Comparison of ENCODE assay signal across 8 mouse cellular contexts in genomic region chr2:119323866-119324575, GRCm38 (mm10). TPM values are rescaled to one million over a fixed set of nuclear protein-coding genes. Genes with fewer than 3 reads are reported as not detected.
A peak's percentile ranks its signal among the peaks of the same experiment; 100 is the strongest.
DNase-seq lines count a peak whose midpoint lies in the region; ATAC-seq lines count a peak whose summit lies in the region.

No protein-coding gene starts in this region.

- no peak for ATAC-seq in embryonic facial prominence, embryonic 13.5 days (ENCODE audit: insufficient number of reproducible peaks, insufficient read depth, low FRiP score, low TSS enrichment, low read depth)
- no peak for ATAC-seq in intestine, embryonic 14.5 days (replicated peaks; ENCODE audit: low FRiP score, low TSS enrichment, low read depth)
- ATAC-seq in midbrain, embryonic 15.5 days (replicated peaks), result no peak

- H3K27me3 ChIP-seq in embryonic facial prominence, embryonic 13.5 days, result peaks cover 95% of the 10 kb centered on the region
- H3K27me3 ChIP-seq in intestine, embryonic 14.5 days (replicated peaks; ENCODE audit: control insufficient read depth, insufficient read depth, low read length), result peaks cover 88% of the 10 kb centered on the region
- H3K27me3 ChIP-seq in midbrain, embryonic 15.5 days (replicated peaks), result peaks cover 81% of the 10 kb centered on the region

- peak overlapping the region; percentile 85 for H3K4me2 ChIP-seq in embryonic facial prominence, embryonic 13.5 days
- H3K4me2 ChIP-seq in intestine, embryonic 14.5 days (ENCODE audit: low read length), result peak overlapping the region; percentile 89
- H3K4me2 ChIP-seq in midbrain, embryonic 15.5 days, result peak overlapping the region; percentile 25

- H3K36me3 ChIP-seq in embryonic facial prominence, embryonic 13.5 days, result no peaks in the 10 kb centered on the region
- no peaks in the 10 kb centered on the region for H3K36me3 ChIP-seq in intestine, embryonic 14.5 days (ENCODE audit: control insufficient read depth, insufficient read depth, low read length)
- no peaks in the 10 kb centered on the region for H3K36me3 ChIP-seq in midbrain, embryonic 15.5 days (replicated peaks)

- peak; percentile 90 for DNase-seq in heart, adult 11 months
- no peak for DNase-seq in heart, adult 18-20 months
- no peak for DNase-seq in intestine, embryonic 14.5 days (ENCODE audit: low spot score)
- DNase-seq in right cerebral cortex, postnatal 36 days (ENCODE audit: low spot score in 2 of 2), result no peak
- DNase-seq in left cerebral cortex, adult 8-10 months (ENCODE audit: low spot score in 2 of 2), result no peak
- DNase-seq in ovary, postnatal 10 days (ENCODE audit: low spot score), result no peak

- H3K27ac ChIP-seq in embryonic facial prominence, embryonic 13.5 days, result no peak overlapping the region
- H3K27ac ChIP-seq in intestine, embryonic 14.5 days (ENCODE audit: low read depth), result no peak overlapping the region
- H3K27ac ChIP-seq in midbrain, embryonic 15.5 days, result no peak overlapping the region

- H3K9me3 ChIP-seq in embryonic facial prominence, embryonic 13.5 days, result no peaks in the 10 kb centered on the region
- H3K9me3 ChIP-seq in intestine, embryonic 14.5 days (ENCODE audit: control insufficient read depth, low read length), result no peaks in the 10 kb centered on the region
- H3K9me3 ChIP-seq in midbrain, embryonic 15.5 days, result no peaks in the 10 kb centered on the region

- 2% methylated on average over 31 of the region's 32 CpGs for WGBS in embryonic facial prominence, embryonic 13.5 days
- 7% methylated on average over 32 of the region's 32 CpGs for WGBS in intestine, embryonic 14.5 days
- WGBS in midbrain, embryonic 15.5 days, result 3% methylated on average over 31 of the region's 32 CpGs

- peak overlapping the region; percentile 49 for H3K4me3 ChIP-seq in embryonic facial prominence, embryonic 13.5 days
- H3K4me3 ChIP-seq in intestine, embryonic 14.5 days (ENCODE audit: low read depth, low read length), result peak overlapping the region; percentile 4; the same call in 1 of the 2 replicates
- H3K4me3 ChIP-seq in midbrain, embryonic 15.5 days, result peak overlapping the region; percentile 9

- peaks cover 62% of the 10 kb centered on the region for H3K4me1 ChIP-seq in embryonic facial prominence, embryonic 13.5 days
- H3K4me1 ChIP-seq in intestine, embryonic 14.5 days (replicated peaks; ENCODE audit: control insufficient read depth, insufficient read depth, low read length), result peaks cover 35% of the 10 kb centered on the region
- H3K4me1 ChIP-seq in midbrain, embryonic 15.5 days, result peaks cover 67% of the 10 kb centered on the region

- no peak overlapping the region for H3K9ac ChIP-seq in embryonic facial prominence, embryonic 13.5 days
- H3K9ac ChIP-seq in intestine, embryonic 14.5 days (ENCODE audit: low read length), result no peak overlapping the region
- H3K9ac ChIP-seq in midbrain, embryonic 15.5 days, result no peak overlapping the region

RNA-seq across cellular contexts. Expression of gene Dll4, which starts 1.6 kb away (rescaled TPM):
- 10 to 100 TPM; 13.3 to 19.6 TPM for total RNA-seq in heart, adult 18-20 months (2021)
- 4.2 and 4.6 TPM in 2 replicates for polyA plus RNA-seq in embryonic facial prominence, embryonic 13.5 days (2015; fragmentation: Nextera tagmentation; extraction: Ambion mirVana)
- polyA plus RNA-seq in intestine, embryonic 14.5 days (2014; fragmentation: Nextera tagmentation; extraction: Ambion mirVana), result 6.9 and 7.1 TPM in 2 replicates
- polyA plus RNA-seq in midbrain, embryonic 15.5 days (2015; fragmentation: Nextera tagmentation; extraction: Ambion mirVana), result 5.2 and 5.3 TPM in 2 replicates
- 1 to 10 TPM; 2.0 to 3.9 (median 3.0) TPM for total RNA-seq in left cerebral cortex, adult 8-10 months (2022)

RNA-seq across cellular contexts. Expression of gene Chac1, which starts 27.0 kb away (rescaled TPM):
- total RNA-seq in heart, adult 18-20 months (2021), result 1 to 10 TPM; 4.0 to 7.0 TPM
- 1.7 and 1.8 TPM in 2 replicates for polyA plus RNA-seq in embryonic facial prominence, embryonic 13.5 days (2015; fragmentation: Nextera tagmentation; extraction: Ambion mirVana)
- polyA plus RNA-seq in intestine, embryonic 14.5 days (2014; fragmentation: Nextera tagmentation; extraction: Ambion mirVana), result 1.6 and 1.7 TPM in 2 replicates
- polyA plus RNA-seq in midbrain, embryonic 15.5 days (2015; fragmentation: Nextera tagmentation; extraction: Ambion mirVana), result 8.1 and 9.0 TPM in 2 replicates
- total RNA-seq in left cerebral cortex, adult 8-10 months (2022), result 10 to 100 TPM in 1 of 4 experiments, 1 to 10 TPM in 3; 6.9 to 10.9 (median 8.1) TPM

RNA-seq across cellular contexts. Expression of gene Vps18, which starts 35.5 kb away (rescaled TPM):
- 10 to 100 TPM; 13.2 to 13.5 TPM for total RNA-seq in heart, adult 18-20 months (2021)
- polyA plus RNA-seq in embryonic facial prominence, embryonic 13.5 days (2015; fragmentation: Nextera tagmentation; extraction: Ambion mirVana), result 20.1 and 20.7 TPM in 2 replicates
- polyA plus RNA-seq in intestine, embryonic 14.5 days (2014; fragmentation: Nextera tagmentation; extraction: Ambion mirVana), result 14.1 and 14.8 TPM in 2 replicates
- polyA plus RNA-seq in midbrain, embryonic 15.5 days (2015; fragmentation: Nextera tagmentation; extraction: Ambion mirVana), result 31.7 and 32.3 TPM in 2 replicates
- total RNA-seq in left cerebral cortex, adult 8-10 months (2022), result 10 to 100 TPM; 46.8 to 52.2 (median 49.4) TPM

RNA-seq across cellular contexts. Expression of gene Rhov, which starts 52.9 kb away (rescaled TPM):
- not detected for total RNA-seq in heart, adult 18-20 months (2021)
- polyA plus RNA-seq in embryonic facial prominence, embryonic 13.5 days (2015; fragmentation: Nextera tagmentation; extraction: Ambion mirVana), result 16.7 and 17.9 TPM in 2 replicates
- 0.98 and 2.3 TPM in 2 replicates for polyA plus RNA-seq in intestine, embryonic 14.5 days (2014; fragmentation: Nextera tagmentation; extraction: Ambion mirVana)
- 43.3 and 45.5 TPM in 2 replicates for polyA plus RNA-seq in midbrain, embryonic 15.5 days (2015; fragmentation: Nextera tagmentation; extraction: Ambion mirVana)
- total RNA-seq in left cerebral cortex, adult 8-10 months (2022), result 10 to 100 TPM; 11.1 to 12.5 (median 11.7) TPM

Comparison
In these comparisons a context has a peak if more than half of its experiments do, and no peak if none do; other contexts are left out.
1. H3K4me2 ChIP-seq: peak in every context shown above with its lines; median percentile 89 in intestine, embryonic 14.5 days; 85 in embryonic facial prominence, embryonic 13.5 days; 25 in midbrain, embryonic 15.5 days.